Mouse (Mus musculus) bone marrow, adult 2 months (tissue): ENCODE measurements around the gene Slc44a5. TPM values are rescaled to one million over a fixed set of nuclear protein-coding genes. Genes with fewer than 3 reads are reported as not detected.

Source experiments
- H3K27ac ChIP-seq: fragments of 200-500 bp; 2 replicates; pipeline ENCODE4 v1.5.1; 2012; ENCODE audit warnings: low read depth, mild to moderate bottlenecking, control low read depth, inconsistent platforms, low read length; ENCODE audit not compliant: control insufficient read depth, poor library complexity, insufficient read depth
- H3K4me1 ChIP-seq: fragments of 200-500 bp; 2 replicates; pipeline ENCODE4 v1.6.1; 2011; ENCODE audit warnings: low read length; ENCODE audit not compliant: control insufficient read depth, insufficient read depth
- H3K4me3 ChIP-seq: fragments of 200-500 bp; replicated peaks from 2 replicates; pipeline ENCODE3; 2011; ENCODE audit warnings: mild to moderate bottlenecking, low read depth, low read length, control low read depth; ENCODE audit not compliant: control insufficient read depth
- CTCF ChIP-seq: fragments of 200-500 bp; IDR thresholded peaks from 2 replicates; pipeline ENCODE4 v1.5.1; 2011; ENCODE audit warnings: low read length, control low read depth; ENCODE audit not compliant: control insufficient read depth, insufficient read depth
- POLR2A ChIP-seq: fragments of 200-500 bp; IDR thresholded peaks from 2 replicates; pipeline ENCODE4 v1.6.1; 2011; ENCODE audit warnings: low read depth, mild to moderate bottlenecking, control low read depth, low read length, borderline replicate concordance; ENCODE audit not compliant: control insufficient read depth
- WGBS: fragments of 180-500 bp; shearing (Covaris S2); methylation state at CpG from one replicate; pipeline ENCODE4 v1.1.7; 2018; 5-methylcytosine and 5-hydroxymethylcytosine counted together
- polyA plus RNA-seq: library from polyadenylated mRNA; stranded (reverse); fragments of >200 nt; gene quantifications from 2 replicates; pipeline ENCODE4 v1.2.4, GENCODE M21; 2011; ENCODE audit warnings: low replicate concordance; ENCODE audit not compliant: missing spikeins, insufficient read depth, insufficient read length

Gene Slc44a5
- not detected in 2 replicates for polyA plus RNA-seq

- Histone ChIP-seq H3K27ac (peak within 1 kb of the TSS; percentile 33; the same call in 1 of the 2 replicates), H3K4me3 (no peak within 1 kb of the TSS), H3K4me1 (no peaks in the 10 kb centered on the region; the same call in 1 of the 2 replicates)
- TF ChIP-seq CTCF (no peak), POLR2A (no peak)
- WGBS, result 2% methylated on average over 66 of the region's 66 CpGs
These were observed at the start of gene Slc44a5 for GRCm38 (mm10) chr3:153973171-153973948. Gene Slc44a5 (plus strand): TSS chr3:153973436.

GRCm38 (mm10) chr3:153926333-153926732, 46.9 kb upstream of the Slc44a5 start:
- 88% methylated on average over 7 of the region's 7 CpGs for WGBS
- TF ChIP-seq POLR2A (no peak), CTCF (no peak)
- Histone ChIP-seq H3K4me3 (no peak overlapping the region), H3K4me1 (peaks cover 1% of the 10 kb centered on the region; the same call in 1 of the 2 replicates), H3K27ac (no peak overlapping the region)

- H3K27ac ChIP-seq, result no peak overlapping the region
- no peaks in the 10 kb centered on the region for H3K4me1 ChIP-seq
- no peak overlapping the region for H3K4me3 ChIP-seq
- TF ChIP-seq CTCF (no peak), POLR2A (no peak)
- WGBS, result 69% methylated on average over 11 of the region's 11 CpGs
These were observed 43.7 kb upstream of the Slc44a5 start for GRCm38 (mm10) chr3:153929526-153929925.

- Histone ChIP-seq H3K4me1 (no peaks in the 10 kb centered on the region), H3K4me3 (no peak overlapping the region), H3K27ac (no peak overlapping the region)
- no peak for TF ChIP-seq POLR2A
- TF ChIP-seq CTCF, result no peak
- 75% methylated on average over 5 of the region's 5 CpGs for WGBS
These were observed 40.8 kb upstream of the Slc44a5 start for GRCm38 (mm10) chr3:153932461-153932860.

- 80% methylated on average over 9 of the region's 9 CpGs for WGBS
- Histone ChIP-seq H3K4me3 (no peak overlapping the region), H3K27ac (no peak overlapping the region), H3K4me1 (no peaks in the 10 kb centered on the region)
- TF ChIP-seq POLR2A (no peak), CTCF (no peak)
These were observed 37.4 kb upstream of the Slc44a5 start for GRCm38 (mm10) chr3:153935878-153936277.

- Histone ChIP-seq H3K4me1 (no peaks in the 10 kb centered on the region), H3K27ac (no peak overlapping the region), H3K4me3 (no peak overlapping the region)
- 87% methylated on average over 17 of the region's 17 CpGs for WGBS
- TF ChIP-seq CTCF (no peak), POLR2A (no peak)
These were observed 36.0 kb upstream of the Slc44a5 start for GRCm38 (mm10) chr3:153937116-153937810.

- no peak overlapping the region for H3K27ac ChIP-seq
- peaks cover 1% of the 10 kb centered on the region; the same call in 1 of the 2 replicates for H3K4me1 ChIP-seq
- no peak overlapping the region for H3K4me3 ChIP-seq
- WGBS, result 85% methylated on average over 8 of the region's 8 CpGs
- TF ChIP-seq POLR2A, result no peak
- no peak for TF ChIP-seq CTCF
These were observed 33.2 kb upstream of the Slc44a5 start for GRCm38 (mm10) chr3:153940021-153940420.

- Histone ChIP-seq H3K4me3 (no peak overlapping the region), H3K4me1 (peaks cover 1% of the 10 kb centered on the region; the same call in 1 of the 2 replicates), H3K27ac (no peak overlapping the region)
- no peak for TF ChIP-seq POLR2A
- TF ChIP-seq CTCF, result no peak
- WGBS, result 90% methylated on average over 9 of the region's 9 CpGs
These were observed 32.8 kb upstream of the Slc44a5 start for GRCm38 (mm10) chr3:153940486-153940885.
